Mouse (Mus musculus) midbrain, embryonic 10.5 days (tissue): ENCODE results near the gene Setdb1. TPM values are rescaled to one million over a fixed set of nuclear protein-coding genes. Genes with fewer than 3 reads are reported as not detected.

ENCODE experiments used
- DNase-seq: peaks from one replicate; pipeline ENCODE4 v3.0.0-alpha.2; 2017; ENCODE audit warnings: low spot score
- H3K27ac ChIP-seq: fragments of 300-500 bp; sonication (generic); replicated peaks from 2 replicates; pipeline ENCODE4 v1.5.1; 2016; ENCODE audit warnings: mild to moderate bottlenecking
- H3K27me3 ChIP-seq: fragments of 300-500 bp; sonication (generic); 2 replicates; pipeline ENCODE4 v1.6.1; 2016; ENCODE audit warnings: low read depth, mild to moderate bottlenecking; ENCODE audit not compliant: poor library complexity, severe bottlenecking
- H3K36me3 ChIP-seq: fragments of 300-500 bp; sonication (generic); 2 replicates; pipeline ENCODE4 v1.6.1; 2016; ENCODE audit warnings: mild to moderate bottlenecking, moderate library complexity
- H3K4me1 ChIP-seq: fragments of 300-500 bp; sonication (generic); 2 replicates; pipeline ENCODE4 v1.6.1; 2016
- H3K4me3 ChIP-seq: fragments of 300-500 bp; sonication (generic); 2 replicates; pipeline ENCODE4 v1.5.1; 2016; ENCODE audit warnings: mild to moderate bottlenecking, moderate library complexity
- H3K9me3 ChIP-seq: fragments of 300-500 bp; sonication (generic); replicated peaks from 2 replicates; pipeline ENCODE4 v1.6.1; 2016; ENCODE audit warnings: mild to moderate bottlenecking
- WGBS: fragments of 180-500 bp; shearing (Covaris S2); methylation state at CpG from one replicate; pipeline ENCODE4 v1.1.7; 2016; 5-methylcytosine and 5-hydroxymethylcytosine counted together
- polyA plus RNA-seq: library from polyadenylated mRNA; unstranded; fragments of >200 nt; fragmentation: Nextera tagmentation; extraction: Ambion mirVana; gene quantifications from 2 replicates; pipeline ENCODE4 v1.2.1, GENCODE M21; 2016

The Setdb1 gene
- polyA plus RNA-seq, 1 experiment from 2014 or later: 52.3 TPM

- H3K4me1 ChIP-seq: peaks cover 59% of the 10 kb centered on the region
- peak overlapping the region; percentile 100 for H3K27ac ChIP-seq
- H3K9me3 ChIP-seq: no peaks in the 10 kb centered on the region
- no peaks in the 10 kb centered on the region for H3K27me3 ChIP-seq
- peaks cover 17% of the 10 kb centered on the region for H3K36me3 ChIP-seq
- no peak for DNase-seq
- 18% methylated on average over 9 of the region's 9 CpGs for WGBS
- H3K4me3 ChIP-seq: peak overlapping the region; percentile 78
Measured at GRCm38 (mm10) chr3:95315844-95316550, 41.0 kb downstream of the Setdb1 start.

GRCm38 (mm10) chr3:95315094-95315843 lies 41.7 kb downstream of the Setdb1 start:
- Histone ChIP-seq H3K4me3 (peak overlapping the region; percentile 78), H3K27me3 (no peaks in the 10 kb centered on the region), H3K27ac (peak overlapping the region; percentile 100), H3K9me3 (no peaks in the 10 kb centered on the region), H3K4me1 (peaks cover 54% of the 10 kb centered on the region), H3K36me3 (peaks cover 10% of the 10 kb centered on the region)
- DNase-seq: peak; percentile 90
- WGBS: under 1% methylated on average over 71 of the region's 71 CpGs

GRCm38 (mm10) chr3:95314486-95315093 lies 42.4 kb downstream of the Setdb1 start, which contains the start of gene Cers2:
Cers2 (plus strand) TSS chr3:95314791.
- Histone ChIP-seq H3K4me3 (peak within 1 kb of the TSS; percentile 78), H3K27me3 (no peaks in the 10 kb centered on the region), H3K36me3 (0 out of 2 replicates have a peak, but pooled peaks cover 4% of the 10 kb centered on the region), H3K27ac (peak within 1 kb of the TSS; percentile 100), H3K4me1 (peaks cover 49% of the 10 kb centered on the region), H3K9me3 (no peaks in the 10 kb centered on the region)
- WGBS: 2% methylated on average over 27 of the region's 27 CpGs
- DNase-seq: no peak

GRCm38 (mm10) chr3:95314075-95314474 lies 42.9 kb downstream of the Setdb1 start:
- H3K27me3 ChIP-seq: no peaks in the 10 kb centered on the region
- no peak for DNase-seq
- peak overlapping the region; percentile 78 for H3K4me3 ChIP-seq
- 0 out of 2 replicates have a peak, but pooled peaks cover 4% of the 10 kb centered on the region for H3K36me3 ChIP-seq
- peak overlapping the region; percentile 100 for H3K27ac ChIP-seq
- WGBS: 57% methylated on average over 6 of the region's 6 CpGs
- no peaks in the 10 kb centered on the region for H3K9me3 ChIP-seq
- H3K4me1 ChIP-seq: peaks cover 46% of the 10 kb centered on the region

GRCm38 (mm10) chr3:95313476-95313875 lies 43.5 kb downstream of the Setdb1 start:
- DNase-seq: no peak
- H3K9me3 ChIP-seq: no peaks in the 10 kb centered on the region
- no peaks in the 10 kb centered on the region for H3K27me3 ChIP-seq
- WGBS: 41% methylated on average over 7 of the region's 7 CpGs
- peaks cover 40% of the 10 kb centered on the region for H3K4me1 ChIP-seq
- H3K36me3 ChIP-seq: 0 out of 2 replicates have a peak, but pooled peaks cover 2% of the 10 kb centered on the region
- no peak overlapping the region; the same call in 1 of the 2 replicates for H3K27ac ChIP-seq
- H3K4me3 ChIP-seq: no peak overlapping the region

- WGBS: 79% methylated on average over 6 of the region's 6 CpGs
- Histone ChIP-seq H3K9me3 (no peaks in the 10 kb centered on the region), H3K27me3 (no peaks in the 10 kb centered on the region), H3K36me3 (0 out of 2 replicates have a peak, but pooled peaks cover under 1% of the 10 kb centered on the region), H3K27ac (no peak overlapping the region), H3K4me3 (no peak overlapping the region), H3K4me1 (peaks cover 33% of the 10 kb centered on the region)
- DNase-seq: no peak
Measured at GRCm38 (mm10) chr3:95312623-95313022, 44.4 kb downstream of the Setdb1 start.

GRCm38 (mm10) chr3:95310968-95311882 lies 45.8 kb downstream of the Setdb1 start:
- H3K36me3 ChIP-seq: no peaks in the 10 kb centered on the region
- no peak overlapping the region for H3K27ac ChIP-seq
- peak; percentile 61 for DNase-seq
- H3K9me3 ChIP-seq: no peaks in the 10 kb centered on the region
- peaks cover 23% of the 10 kb centered on the region for H3K4me1 ChIP-seq
- H3K4me3 ChIP-seq: no peak overlapping the region
- H3K27me3 ChIP-seq: no peaks in the 10 kb centered on the region
- 67% methylated on average over 9 of the region's 9 CpGs for WGBS

- peaks cover 16% of the 10 kb centered on the region for H3K4me1 ChIP-seq
- H3K4me3 ChIP-seq: no peak overlapping the region
- no peak for DNase-seq
- no peaks in the 10 kb centered on the region for H3K9me3 ChIP-seq
- 70% methylated on average over 3 of the region's 3 CpGs for WGBS
- no peak overlapping the region for H3K27ac ChIP-seq
- H3K27me3 ChIP-seq: no peaks in the 10 kb centered on the region
- H3K36me3 ChIP-seq: 0 out of 2 replicates have a peak, but pooled peaks cover 3% of the 10 kb centered on the region
Measured at GRCm38 (mm10) chr3:95310496-95310895, 46.5 kb downstream of the Setdb1 start.

- H3K27ac ChIP-seq: no peak within 1 kb of the TSS
- H3K36me3 ChIP-seq: 0 out of 2 replicates have a peak, but pooled peaks cover 3% of the 10 kb centered on the region
- H3K27me3 ChIP-seq: no peaks in the 10 kb centered on the region
- no peak for DNase-seq
- 63% methylated on average over 7 of the region's 7 CpGs for WGBS
- no peaks in the 10 kb centered on the region for H3K4me1 ChIP-seq
- H3K4me3 ChIP-seq: no peak within 1 kb of the TSS
- H3K9me3 ChIP-seq: no peaks in the 10 kb centered on the region
Measured at GRCm38 (mm10) chr3:95307100-95307499, 49.9 kb downstream of the Setdb1 start, which contains the start of gene Anxa9. Anxa9 (minus strand) TSS chr3:95307176.

- H3K9me3 ChIP-seq: no peaks in the 10 kb centered on the region
- 86% methylated on average over 4 of the region's 4 CpGs for WGBS
- DNase-seq: no peak
Measured at GRCm38 (mm10) chr3:95306244-95306643, 50.8 kb downstream of the Setdb1 start.

GRCm38 (mm10) chr3:95301204-95301796 lies 55.7 kb downstream of the Setdb1 start:
- DNase-seq: no peak
- peaks cover 18% of the 10 kb centered on the region for H3K36me3 ChIP-seq
- H3K27ac ChIP-seq: no peak overlapping the region
- no peaks in the 10 kb centered on the region for H3K9me3 ChIP-seq
- H3K27me3 ChIP-seq: no peaks in the 10 kb centered on the region
- 87% methylated on average over 3 of the region's 3 CpGs for WGBS
- H3K4me1 ChIP-seq: 0 out of 2 replicates have a peak, but pooled peaks cover 1% of the 10 kb centered on the region
- no peak overlapping the region for H3K4me3 ChIP-seq

More at GRCm38 (mm10) chr3:95306244-95306643, 50.8 kb downstream of the Setdb1 start:
- no peaks in the 10 kb centered on the region for H3K4me1 ChIP-seq
- H3K4me3 ChIP-seq: no peak overlapping the region
- H3K27ac ChIP-seq: no peak overlapping the region
- no peaks in the 10 kb centered on the region for H3K27me3 ChIP-seq
- H3K36me3 ChIP-seq: 0 out of 2 replicates have a peak, but pooled peaks cover 3% of the 10 kb centered on the region
